ENCODE assay signal across 8 mouse cellular contexts in genomic region chr13:109684985-109685295, GRCm38 (mm10).
DNase-seq lines count a peak whose midpoint lies in the region; ATAC-seq and TF ChIP-seq lines count a peak whose summit lies in the region.

No protein-coding gene starts in this region.

- no peak for TF ChIP-seq CTCF in cerebellum, adult 2 months (IDR thresholded peaks at IDR 0.05; ENCODE audit: borderline replicate concordance, insufficient read depth, low read depth, low read length)
- TF ChIP-seq CTCF in stomach, postnatal 0 days (IDR thresholded peaks at IDR 0.05; ENCODE audit: low read depth): no peak

- peak overlapping the region; percentile 81 for H3K4me2 ChIP-seq in liver, embryonic 13.5 days
- H3K4me2 ChIP-seq in stomach, postnatal 0 days (replicated peaks; ENCODE audit: low read depth): peak overlapping the region; percentile 62

- TF ChIP-seq POLR2A in cerebellum, adult 2 months (IDR thresholded peaks at IDR 0.05; ENCODE audit: borderline replicate concordance, insufficient read depth, low read length): no peak

- peak overlapping the region; percentile 89 for H3K9ac ChIP-seq in liver, embryonic 13.5 days
- H3K9ac ChIP-seq in stomach, postnatal 0 days (ENCODE audit: low read length): peak overlapping the region; percentile 59; the same call in 1 of the 2 replicates

- no peak for DNase-seq in cerebellum, adult 2 months
- no peak for DNase-seq in cerebellum, adult 11-12 months
- DNase-seq in liver, embryonic 13.5 days: no peak
- DNase-seq in stomach, postnatal 0 days (ENCODE audit: low spot score): no peak
- DNase-seq in urinary bladder, postnatal 10 days (ENCODE audit: low spot score): no peak
- DNase-seq in spleen, adult 18-20 months: no peak

- WGBS in cerebellum, adult 2 months: 68% methylated on average over 3 of the region's 3 CpGs
- WGBS in liver, embryonic 13.5 days (ENCODE audit: insufficient replicate concordance): 21% methylated on average over 3 of the region's 3 CpGs
- 54% methylated on average over 3 of the region's 3 CpGs for WGBS in stomach, postnatal 0 days

- H3K27me3 ChIP-seq in cerebellum, adult 2 months (ENCODE audit: control insufficient read depth, insufficient read depth, low read length): no peaks in the 10 kb centered on the region
- no peaks in the 10 kb centered on the region for H3K27me3 ChIP-seq in megakaryocyte, embryonic 14.5 days (replicated peaks)
- no peaks in the 10 kb centered on the region for H3K27me3 ChIP-seq in liver, embryonic 13.5 days
- H3K27me3 ChIP-seq in stomach, postnatal 0 days (ENCODE audit: control insufficient read depth, insufficient read depth, low read length): no peaks in the 10 kb centered on the region

- peak overlapping the region; percentile 70 for H3K4me3 ChIP-seq in cerebellum, adult 2 months (replicated peaks; ENCODE audit: insufficient read depth, low read depth, low read length)
- H3K4me3 ChIP-seq in megakaryocyte, embryonic 14.5 days (replicated peaks): peak overlapping the region; percentile 93
- peak overlapping the region; percentile 77 for H3K4me3 ChIP-seq in liver, embryonic 13.5 days (replicated peaks)
- peak overlapping the region; percentile 60 for H3K4me3 ChIP-seq in stomach, postnatal 0 days (ENCODE audit: low read depth, low read length)

- TF ChIP-seq EP300 in stomach, postnatal 0 days (optimal IDR thresholded peaks at IDR 0.05): no peak

- no peaks in the 10 kb centered on the region for H3K36me3 ChIP-seq in megakaryocyte, embryonic 14.5 days (replicated peaks; ENCODE audit: low read length)
- no peaks in the 10 kb centered on the region for H3K36me3 ChIP-seq in liver, embryonic 13.5 days
- no peaks in the 10 kb centered on the region for H3K36me3 ChIP-seq in stomach, postnatal 0 days (ENCODE audit: control insufficient read depth, insufficient read depth, low read length)

- H3K9me3 ChIP-seq in megakaryocyte, embryonic 14.5 days: no peaks in the 10 kb centered on the region
- H3K9me3 ChIP-seq in liver, embryonic 13.5 days (replicated peaks): no peaks in the 10 kb centered on the region
- no peaks in the 10 kb centered on the region for H3K9me3 ChIP-seq in stomach, postnatal 0 days (ENCODE audit: control insufficient read depth, low read length)

- no peak for ATAC-seq in megakaryocyte, adult 5-6 weeks (ENCODE audit: poor library complexity, severe bottlenecking)
- no peak for ATAC-seq in liver, embryonic 13.5 days (ENCODE audit: low read depth)
- no peak for ATAC-seq in stomach, postnatal 0 days (ENCODE audit: low FRiP score, low TSS enrichment)

- H3K4me1 ChIP-seq in cerebellum, adult 2 months (ENCODE audit: control insufficient read depth, insufficient read depth, low read length): no peaks in the 10 kb centered on the region
- H3K4me1 ChIP-seq in megakaryocyte, embryonic 14.5 days: peaks cover 41% of the 10 kb centered on the region
- H3K4me1 ChIP-seq in liver, embryonic 13.5 days (replicated peaks): peaks cover 74% of the 10 kb centered on the region
- H3K4me1 ChIP-seq in stomach, postnatal 0 days (replicated peaks; ENCODE audit: control insufficient read depth, insufficient read depth): 0 out of 2 replicates have a peak, but pooled peaks cover 2% of the 10 kb centered on the region

- H3K27ac ChIP-seq in cerebellum, adult 2 months (ENCODE audit: insufficient read depth, low read length): no peak overlapping the region
- peak overlapping the region; percentile 97 for H3K27ac ChIP-seq in liver, embryonic 13.5 days
- no peak overlapping the region for H3K27ac ChIP-seq in stomach, postnatal 0 days (replicated peaks)
